Mouse (Mus musculus) testis, adult 2 months (tissue): ENCODE data around the gene Rxfp4.

Experiments
- CTCF ChIP-seq: fragments of 200-500 bp; IDR thresholded peaks from 2 replicates; pipeline ENCODE4 v1.5.1; 2012; ENCODE audit warnings: low read depth, mild to moderate bottlenecking, inconsistent platforms, low read length, moderate library complexity; ENCODE audit not compliant: control insufficient read depth, insufficient read depth, insufficient replicate concordance
- POLR2A ChIP-seq: fragments of 200-500 bp; IDR thresholded peaks from 2 replicates; pipeline ENCODE4 v1.6.1; 2012; ENCODE audit warnings: low read depth, mild to moderate bottlenecking, inconsistent platforms, low read length, moderate library complexity; ENCODE audit not compliant: control insufficient read depth

DNA sequence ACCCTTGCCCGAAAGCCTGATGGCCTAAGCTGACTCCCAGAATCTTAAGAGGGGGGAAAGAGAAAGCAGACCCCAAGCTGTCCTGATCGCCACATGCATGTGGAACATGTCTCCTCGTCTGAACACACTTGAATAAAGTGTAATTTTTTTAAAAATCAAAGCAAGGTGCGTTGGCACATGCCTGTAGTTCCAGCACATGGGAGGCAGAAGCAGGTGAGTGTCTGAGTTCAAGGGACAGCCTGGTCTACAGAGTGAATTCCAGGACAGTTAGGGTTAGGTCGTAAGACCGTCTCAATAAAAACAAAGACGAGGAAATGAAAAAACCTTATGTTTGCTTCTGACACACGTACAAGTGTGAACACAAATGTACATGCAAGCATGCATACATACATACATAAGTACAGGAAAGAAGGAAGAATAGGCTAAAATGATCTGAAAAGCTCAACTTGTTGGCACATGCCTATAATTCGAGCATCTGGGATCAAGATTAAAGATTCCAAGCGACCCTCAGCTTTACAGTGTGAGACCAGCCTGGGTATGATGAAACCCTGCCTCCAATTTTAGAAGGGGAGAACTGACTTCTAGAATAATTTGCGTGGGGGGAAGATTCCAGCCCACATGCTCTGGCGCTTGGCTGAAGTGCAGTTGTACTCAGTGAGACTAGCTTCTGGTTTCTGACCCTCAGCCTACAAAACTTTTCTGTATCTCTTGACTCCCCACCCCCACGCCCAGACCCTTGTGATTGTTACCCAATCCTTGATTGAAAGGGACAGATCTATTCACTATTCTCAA lies 2.0 kb downstream of the Rxfp4 start:
- no peak for TF ChIP-seq POLR2A
- no peak for TF ChIP-seq CTCF
